Mouse (Mus musculus) hematopoietic stem cell, adult 5-6 weeks (primary cell): ENCODE measurements around the gene Fam204a. TPM values are rescaled to one million over a fixed set of nuclear protein-coding genes. Genes with fewer than 3 reads are reported as not detected.

ENCODE experiments used
- ATAC-seq, 2 experiments: fragments of 125-278 bp in 1 of 2; replicated peaks in 1 of 2; 2 replicates each; pipeline ENCODE4 v1.8.0; 2016 to 2017; ENCODE audit warnings: inconsistent platforms in 2 of 2, mild to moderate bottlenecking in 2 of 2, moderate number of reproducible peaks in 2 of 2, low read depth in 1 of 2, moderate TSS enrichment in 1 of 2; ENCODE audit not compliant: low FRiP score in 2 of 2, poor library complexity in 2 of 2, severe bottlenecking in 2 of 2, insufficient read depth in 1 of 2, low TSS enrichment in 1 of 2
- total RNA-seq: library from RNA; stranded (forward); fragments of 172-1452, 232-1000 nt; gene quantifications from 2 replicates; pipeline ENCODE4 v1.2.3, GENCODE M21; 2017

Fam204a gene
- 68.5 and 105 TPM in 2 replicates for total RNA-seq

- peak; percentile 99 to 100 for ATAC-seq
These were observed at the start of gene Fam204a for GRCm38 (mm10) chr19:60225899-60226844. Gene Fam204a (minus strand): TSS chr19:60226701.

GRCm38 (mm10) chr19:60265789-60266188 is 39.3 kb upstream of the Fam204a start:
- no peak for ATAC-seq

DNA sequence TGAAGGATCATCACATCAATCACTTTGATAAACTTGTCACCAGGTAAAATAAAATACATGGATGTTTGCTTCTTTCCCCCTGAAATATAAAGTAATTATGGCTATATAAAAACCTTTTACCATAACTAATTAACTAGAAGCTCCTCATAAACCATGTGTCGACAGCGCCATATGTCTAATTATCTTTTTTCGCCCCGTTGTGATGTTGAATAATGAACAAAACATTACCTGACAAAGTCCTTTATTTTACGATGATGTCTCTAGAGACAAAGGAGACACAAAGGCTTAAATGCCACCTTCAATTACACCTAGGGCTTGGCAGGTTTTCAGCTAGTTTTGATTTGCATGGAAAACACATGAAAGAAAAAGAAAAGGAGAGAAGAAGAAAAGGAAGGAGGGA is 34.2 kb upstream of the Fam204a start:
- no peak for ATAC-seq

DNA sequence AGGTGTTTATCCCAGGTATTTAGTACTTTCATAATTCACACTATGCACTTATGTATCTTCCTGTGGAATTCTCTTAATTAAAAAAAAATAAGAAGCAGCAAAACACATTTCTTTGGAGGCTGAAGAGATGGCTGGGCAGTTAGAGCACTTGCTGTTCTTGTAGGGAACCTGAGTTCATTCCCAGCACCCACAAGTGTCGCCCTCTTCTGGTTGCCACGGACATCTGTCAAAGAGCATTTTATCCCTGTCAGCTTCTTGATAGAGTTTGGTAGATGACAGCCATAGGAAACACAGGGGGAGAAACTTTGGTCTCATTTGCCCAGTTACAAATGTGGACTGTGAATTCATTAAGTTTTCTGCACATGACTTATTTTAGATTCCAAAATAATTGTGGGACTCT is 25.5 kb upstream of the Fam204a start:
- 0 out of 4 replicates have a peak, but pooled peaks of 1 of the 2 experiments have one; percentile 46 for ATAC-seq

- ATAC-seq, result no peak
These were observed 24.7 kb upstream of the Fam204a start for GRCm38 (mm10) chr19:60251197-60251596.

DNA sequence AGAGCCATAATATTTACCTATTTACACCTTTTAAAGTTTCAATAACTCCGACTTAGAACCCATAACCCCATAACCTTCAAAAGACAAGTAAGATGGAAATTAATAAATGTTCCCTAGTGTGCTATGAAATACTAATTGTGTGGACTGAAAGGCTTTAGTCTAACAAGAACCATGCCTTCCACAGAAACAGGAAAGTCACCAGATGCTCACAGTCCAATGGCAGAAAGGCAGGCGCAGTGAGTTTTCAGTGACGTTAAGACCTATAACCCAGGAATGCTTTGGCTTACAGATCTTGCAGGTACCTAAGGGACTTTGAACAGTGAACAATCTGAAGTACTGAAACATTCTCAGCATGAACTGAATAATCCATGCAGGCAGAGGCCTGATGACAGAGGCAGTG is 18.7 kb upstream of the Fam204a start:
- no peak for ATAC-seq

DNA sequence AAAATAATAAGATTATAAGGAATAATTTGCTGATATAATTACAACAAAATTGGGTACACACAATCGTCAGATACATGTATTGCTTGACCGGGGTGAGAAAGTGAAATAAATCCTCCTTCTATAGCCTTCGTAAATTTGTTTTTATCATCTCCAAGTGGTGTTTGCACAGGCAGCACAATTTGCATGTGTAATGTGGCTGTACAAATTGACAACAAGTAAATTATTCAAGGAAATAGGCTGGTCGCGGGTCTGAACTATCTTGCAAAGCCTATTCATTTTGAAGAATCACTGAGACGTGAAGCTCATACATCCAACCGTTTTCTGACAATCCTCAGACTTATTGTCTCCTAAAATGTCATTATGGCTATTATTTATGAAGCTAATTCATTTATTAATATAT is 16.1 kb upstream of the Fam204a start:
- ATAC-seq, result no peak

DNA sequence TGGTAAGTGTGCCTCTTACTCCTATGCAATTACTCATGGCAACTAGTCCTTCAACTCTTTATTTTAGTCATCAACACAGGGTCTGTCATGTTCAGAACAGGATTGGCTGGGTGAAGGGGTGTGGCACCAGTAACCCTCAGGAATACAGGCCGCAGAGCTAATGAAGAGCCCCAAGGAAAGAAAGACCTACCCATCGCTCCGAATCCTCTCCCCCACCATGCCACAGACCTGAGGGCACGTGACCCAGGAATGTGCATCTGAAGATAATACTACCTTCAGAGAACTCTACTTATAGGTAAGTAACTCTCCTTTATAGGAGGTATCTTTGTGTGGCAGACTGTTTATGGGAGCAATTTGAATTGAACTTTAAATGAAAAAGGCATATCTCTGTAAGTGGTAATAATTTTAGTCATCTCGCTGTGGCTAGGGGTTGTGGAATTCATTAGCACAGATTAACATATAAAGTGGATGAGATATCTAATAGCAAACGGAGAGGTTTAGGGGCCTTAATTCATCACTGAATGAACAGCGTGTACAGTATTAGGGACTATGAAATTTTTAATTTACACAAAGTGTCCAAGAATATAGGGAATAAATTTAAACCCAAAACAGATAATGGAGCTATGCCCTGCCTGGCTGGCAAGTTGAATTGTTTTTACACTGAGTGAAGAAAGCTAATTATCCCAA is 15.6 kb upstream of the Fam204a start:
- ATAC-seq, result no peak

GRCm38 (mm10) chr19:60231542-60231941 is 5.0 kb upstream of the Fam204a start:
- ATAC-seq, result no peak

GRCm38 (mm10) chr19:60226845-60227235 is 339 bp upstream of the Fam204a start:
- no peak for ATAC-seq

GRCm38 (mm10) chr19:60219395-60219794 is 7.1 kb downstream of the Fam204a start:
- no peak for ATAC-seq

DNA sequence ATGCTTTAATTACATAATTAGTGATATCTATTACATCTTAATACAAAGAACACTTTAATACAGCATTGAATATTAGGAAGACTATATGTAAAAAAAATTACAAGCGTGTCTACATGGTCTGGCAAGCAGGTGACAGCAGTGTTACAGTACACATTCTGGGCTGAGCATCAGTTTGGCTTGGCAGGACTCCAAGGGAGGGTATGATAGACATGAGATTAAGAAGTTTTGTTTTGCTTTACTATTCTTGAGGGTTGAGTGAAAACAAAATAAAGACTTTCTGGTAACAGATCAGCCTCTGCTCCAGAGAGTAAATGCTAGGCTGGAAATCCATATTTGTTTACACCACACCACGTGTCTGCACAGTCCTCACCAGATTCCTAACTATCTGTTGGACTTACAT is 8.5 kb downstream of the Fam204a start:
- no peak for ATAC-seq

DNA sequence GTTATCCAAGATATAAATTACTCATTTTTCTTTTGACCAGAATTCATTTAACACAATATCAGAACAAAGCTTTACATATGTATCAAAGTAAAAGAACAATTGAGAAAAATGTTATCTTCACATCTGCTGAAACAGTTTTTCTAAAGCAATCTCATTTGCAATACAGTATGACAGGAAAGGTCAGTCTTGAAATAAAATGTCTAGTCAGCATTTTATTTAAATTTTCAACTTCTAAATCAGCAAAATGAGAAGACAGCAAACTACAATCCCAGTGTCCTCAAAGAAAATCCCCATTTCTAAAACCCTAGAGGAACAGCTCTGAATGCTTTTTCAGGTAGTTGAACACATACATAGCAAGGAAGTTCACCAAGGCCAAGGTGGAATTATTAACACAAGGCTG is 18.3 kb downstream of the Fam204a start:
- ATAC-seq, result no peak

DNA sequence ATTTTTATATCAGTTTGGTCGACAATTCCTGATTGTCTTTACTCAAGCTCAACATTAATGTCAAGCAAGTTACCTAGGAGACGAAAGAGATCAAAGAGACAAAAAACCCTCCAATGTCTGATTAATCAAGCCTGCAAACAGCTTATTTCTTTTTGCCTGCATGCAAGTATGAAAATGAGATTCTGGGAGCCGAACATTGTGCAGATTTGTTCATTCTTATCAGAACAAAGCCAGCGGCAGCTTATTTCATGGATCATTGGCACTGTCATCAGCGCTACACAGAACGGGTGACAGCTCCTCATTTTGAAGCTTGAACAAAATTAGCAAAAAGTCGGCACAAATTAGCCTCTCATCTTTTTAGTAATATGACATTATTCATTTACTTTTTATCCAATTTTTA is 22.3 kb downstream of the Fam204a start:
- ATAC-seq, result no peak

DNA sequence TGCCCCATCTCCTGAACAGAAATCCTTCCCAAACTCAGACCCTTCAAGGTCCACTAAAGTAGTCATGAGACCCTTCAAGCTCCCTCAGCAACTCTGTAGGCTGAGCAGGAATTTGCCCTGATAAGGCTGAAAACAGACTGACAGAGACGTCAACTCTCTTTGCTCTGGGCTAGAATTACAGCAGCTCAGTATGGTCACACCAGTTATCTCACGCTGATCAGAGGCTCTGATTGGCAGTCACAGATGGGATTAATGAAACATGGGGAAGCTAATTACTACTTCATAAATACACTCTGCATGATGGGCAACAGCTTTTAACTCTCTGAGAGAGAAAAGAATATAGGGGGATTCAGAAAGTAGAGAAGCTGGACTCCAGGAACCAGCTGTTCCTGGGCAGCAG is 26.2 kb downstream of the Fam204a start:
- ATAC-seq, result no peak

GRCm38 (mm10) chr19:60199152-60199551 is 27.3 kb downstream of the Fam204a start:
- ATAC-seq, result no peak

- ATAC-seq, result no peak
These were observed 33.7 kb downstream of the Fam204a start for GRCm38 (mm10) chr19:60192790-60193189.

- no peak for ATAC-seq
These were observed 37.3 kb downstream of the Fam204a start for GRCm38 (mm10) chr19:60189206-60189605.
